Mouse (Mus musculus): ENCODE measurements at regions not wholly inside any gene's neighbourhood (a gene's known extent, or its start where the extent isn't known, plus 50 kb on each side); places are given as distances from the start of the nearest gene placed in this dataset.
"Not testable (repeated sequence)": the region's sequence is repeated elsewhere in the genome, so short reads cannot be mapped to it uniquely, and the experiment has no call there.

DNA sequence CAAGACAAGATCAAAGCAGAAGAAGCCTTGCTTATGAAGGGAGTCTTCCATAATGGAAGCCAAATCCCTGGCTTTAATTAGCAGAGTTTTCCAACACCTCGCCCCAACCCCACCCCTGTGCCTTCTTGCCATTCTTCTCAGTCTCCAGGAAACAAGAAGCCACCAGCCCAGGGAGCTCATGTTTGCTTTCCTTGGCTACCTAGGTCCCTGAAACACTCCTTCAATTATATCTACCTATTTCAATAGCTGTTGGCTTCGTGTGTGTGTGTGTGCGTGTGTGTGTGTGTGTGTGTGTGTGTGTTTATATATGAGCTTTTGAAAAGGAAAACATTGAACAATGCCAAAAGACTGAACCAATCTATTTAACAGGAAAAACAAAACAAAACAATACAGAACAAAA, 82.5 kb upstream of the Nt5e start:
- Histone ChIP-seq H3K36me3 (ENCODE audit: poor library complexity, severe bottlenecking) (no peaks in the 10 kb centered on the region), H3K9me3 (replicated peaks) (no peaks in the 10 kb centered on the region), H3K27ac (no peak overlapping the region), H3K4me3 (no peak overlapping the region), H3K4me1 (peaks cover 8% of the 10 kb centered on the region; the same call in 1 of the 2 replicates), H3K9ac (no peak overlapping the region), H3K27me3 (no peaks in the 10 kb centered on the region), H3K4me2 (no peak overlapping the region)
- WGBS = 78% methylated on average over 3 of the region's 3 CpGs
- ATAC-seq = no peak

DNA sequence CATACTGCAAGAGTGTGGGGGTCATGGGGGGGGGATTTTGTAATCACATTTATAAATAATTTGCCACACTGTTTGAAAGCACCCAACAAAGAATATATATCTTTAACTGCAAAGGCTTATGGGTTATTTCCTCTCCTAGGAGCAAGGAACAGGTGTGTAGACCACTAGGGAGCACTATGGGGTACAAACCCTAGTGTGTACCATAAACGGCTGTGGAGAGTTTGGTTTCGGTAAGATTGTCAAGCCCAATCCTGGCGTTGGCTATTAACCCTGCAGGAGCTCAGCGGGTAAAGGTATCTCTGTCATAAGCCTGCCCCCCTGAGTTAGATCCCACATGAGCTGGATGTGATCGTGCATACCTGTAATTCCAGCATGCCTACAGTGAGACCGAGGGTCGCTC, 71.0 kb upstream of the Nt5e start:
- no peaks in the 10 kb centered on the region for H3K36me3 ChIP-seq (ENCODE audit: poor library complexity, severe bottlenecking)
- no peak overlapping the region for H3K9ac ChIP-seq
- no peak overlapping the region for H3K4me2 ChIP-seq
- no peaks in the 10 kb centered on the region for H3K9me3 ChIP-seq (replicated peaks)
- H3K4me3 ChIP-seq = no peak overlapping the region
- WGBS = 79% methylated on average over 7 of the region's 7 CpGs
- H3K4me1 ChIP-seq = no peaks in the 10 kb centered on the region
- H3K27me3 ChIP-seq = no peaks in the 10 kb centered on the region
- ATAC-seq = no peak
- no peak overlapping the region for H3K27ac ChIP-seq

DNA sequence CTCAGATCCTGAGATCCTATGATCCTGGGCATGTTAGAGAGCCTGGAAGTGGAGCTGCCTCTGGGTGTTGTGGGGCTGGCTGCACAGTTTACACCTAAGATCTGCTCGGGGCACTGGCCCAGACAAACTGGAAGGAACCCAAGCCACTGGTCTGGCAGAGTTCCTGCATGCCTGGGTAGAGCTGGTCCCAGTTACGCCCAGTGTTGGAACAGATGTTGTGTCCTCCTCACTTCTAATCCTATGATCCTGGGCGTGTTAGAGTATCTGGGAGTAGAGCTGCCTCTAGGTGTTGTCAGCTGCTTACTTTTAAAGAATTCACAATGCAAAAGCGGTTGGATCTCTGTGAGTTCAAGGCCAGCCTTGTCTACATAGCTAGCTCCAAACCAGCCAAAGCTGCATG, 67.4 kb upstream of the Nt5e start:
- no peak overlapping the region for H3K4me3 ChIP-seq
- 82% methylated on average over 4 of the region's 4 CpGs for WGBS
- H3K9ac ChIP-seq = no peak overlapping the region
- no peaks in the 10 kb centered on the region for H3K9me3 ChIP-seq (replicated peaks)
- H3K27ac ChIP-seq = no peak overlapping the region
- H3K27me3 ChIP-seq = no peaks in the 10 kb centered on the region
- no peak for ATAC-seq
- H3K4me1 ChIP-seq = no peaks in the 10 kb centered on the region
- no peak overlapping the region for H3K4me2 ChIP-seq
- no peaks in the 10 kb centered on the region for H3K36me3 ChIP-seq (ENCODE audit: poor library complexity, severe bottlenecking)

DNA sequence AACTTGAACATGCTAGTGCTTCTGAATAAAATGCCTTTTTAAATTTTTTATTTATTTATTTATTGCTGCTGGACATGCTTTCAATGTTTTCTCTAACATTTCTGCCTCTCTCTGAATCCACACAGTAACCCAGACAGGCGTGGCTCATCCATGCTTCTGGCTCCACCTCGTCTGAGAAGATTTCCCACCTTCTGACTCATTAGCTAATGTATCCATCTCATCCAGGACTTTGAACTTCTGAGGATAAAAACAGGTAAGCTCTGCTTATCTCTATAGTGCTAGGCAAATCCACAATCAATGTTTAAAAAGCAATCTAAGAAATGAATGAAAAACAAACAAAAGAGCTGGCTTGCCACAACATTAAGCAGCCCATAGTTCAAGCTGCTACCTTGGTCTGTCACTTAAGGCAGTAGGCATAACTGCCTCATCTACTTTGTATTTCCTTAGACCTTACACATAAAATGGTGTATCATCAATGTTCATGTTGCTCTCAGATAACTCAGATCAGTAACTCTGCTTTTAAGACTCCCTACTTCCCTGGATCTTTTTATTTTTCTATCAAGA, 66.8 kb upstream of the Nt5e start:
- WGBS = 78% methylated on average over 2 of the region's 2 CpGs
- no peak overlapping the region for H3K9ac ChIP-seq
- H3K9me3 ChIP-seq (replicated peaks) = no peaks in the 10 kb centered on the region
- H3K4me3 ChIP-seq = no peak overlapping the region
- no peaks in the 10 kb centered on the region for H3K4me1 ChIP-seq
- H3K27ac ChIP-seq = no peak overlapping the region
- no peaks in the 10 kb centered on the region for H3K27me3 ChIP-seq
- no peak overlapping the region for H3K4me2 ChIP-seq
- no peak for ATAC-seq
- no peaks in the 10 kb centered on the region for H3K36me3 ChIP-seq (ENCODE audit: poor library complexity, severe bottlenecking)

DNA sequence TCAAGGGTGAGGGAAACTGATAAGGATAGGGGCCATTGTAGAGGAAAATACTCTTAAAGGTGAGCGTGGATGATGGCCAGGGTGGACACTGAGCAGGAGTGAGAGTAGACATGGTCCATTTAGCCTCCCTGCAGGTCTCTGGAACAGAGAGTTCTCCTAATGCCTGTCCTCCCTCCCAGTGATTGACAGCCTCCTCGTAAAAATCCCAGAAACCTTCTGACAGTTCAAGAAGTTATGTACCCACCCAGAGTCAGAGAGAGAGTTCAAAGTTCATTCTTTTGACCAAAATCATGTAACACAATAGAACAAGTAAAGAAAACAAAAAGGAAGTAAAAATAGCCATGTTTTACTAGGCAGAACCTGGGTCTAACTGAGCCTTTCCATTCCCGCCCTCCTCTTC, 64.5 kb upstream of the Nt5e start:
- Histone ChIP-seq H3K4me2 (no peak overlapping the region), H3K4me1 (no peaks in the 10 kb centered on the region), H3K27ac (no peak overlapping the region), H3K36me3 (ENCODE audit: poor library complexity, severe bottlenecking) (no peaks in the 10 kb centered on the region), H3K27me3 (no peaks in the 10 kb centered on the region), H3K9ac (no peak overlapping the region), H3K9me3 (replicated peaks) (no peaks in the 10 kb centered on the region), H3K4me3 (no peak overlapping the region)
- 74% methylated on average over 3 of the region's 3 CpGs for WGBS
- no peak for ATAC-seq

DNA sequence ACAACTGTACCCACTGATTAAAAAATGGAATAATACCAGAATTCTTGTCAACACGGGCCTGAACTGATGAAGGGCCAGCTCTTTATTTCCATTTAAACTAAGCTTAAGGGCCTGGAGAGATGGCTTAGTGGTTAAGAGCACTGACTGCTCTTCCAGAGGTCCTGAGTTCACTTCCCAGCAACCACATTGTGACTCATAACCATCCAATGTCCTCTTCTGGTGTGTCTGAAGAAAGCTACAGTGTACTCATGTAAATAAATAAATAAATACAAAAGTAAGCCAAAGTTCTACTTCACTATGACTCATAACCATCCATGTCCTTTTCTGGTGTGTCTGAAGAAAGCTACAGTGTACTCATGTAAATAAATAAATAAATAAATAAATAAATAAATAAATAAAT, 60.7 kb upstream of the Nt5e start:
- H3K4me3 ChIP-seq; H3K4me1 ChIP-seq; H3K9ac ChIP-seq; H3K36me3 ChIP-seq (ENCODE audit: poor library complexity, severe bottlenecking); ATAC-seq; H3K9me3 ChIP-seq (replicated peaks); H3K27me3 ChIP-seq; H3K4me2 ChIP-seq; H3K27ac ChIP-seq: not testable (repeated sequence)
- WGBS = 93% methylated on average over 1 of the region's 1 CpGs

DNA sequence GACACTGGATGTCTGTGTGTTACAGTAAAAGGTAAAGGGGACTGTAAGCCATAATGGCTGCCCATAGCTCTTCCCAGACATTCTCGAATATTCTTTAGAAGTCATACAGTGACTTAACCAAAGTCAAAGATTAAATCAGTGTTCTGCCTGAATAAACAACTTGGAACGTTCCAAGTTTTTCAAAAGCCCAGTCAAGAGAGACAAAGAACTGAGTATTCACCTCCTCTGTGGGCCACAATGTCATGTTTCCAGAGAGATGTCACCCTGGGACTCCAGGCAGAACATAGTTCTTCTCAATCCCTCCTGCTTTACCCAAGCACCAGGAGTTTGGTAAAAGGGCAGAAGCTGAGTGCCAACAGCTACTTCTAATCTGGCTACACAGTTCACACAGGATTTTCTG, 58.2 kb upstream of the Nt5e start:
- Histone ChIP-seq H3K27me3 (no peaks in the 10 kb centered on the region), H3K9me3 (replicated peaks) (no peaks in the 10 kb centered on the region), H3K27ac (no peak overlapping the region), H3K36me3 (ENCODE audit: poor library complexity, severe bottlenecking) (no peaks in the 10 kb centered on the region), H3K4me2 (no peak overlapping the region), H3K4me3 (no peak overlapping the region), H3K9ac (no peak overlapping the region), H3K4me1 (no peaks in the 10 kb centered on the region)
- no peak for ATAC-seq
- WGBS = 76% methylated on average over 2 of the region's 2 CpGs

DNA sequence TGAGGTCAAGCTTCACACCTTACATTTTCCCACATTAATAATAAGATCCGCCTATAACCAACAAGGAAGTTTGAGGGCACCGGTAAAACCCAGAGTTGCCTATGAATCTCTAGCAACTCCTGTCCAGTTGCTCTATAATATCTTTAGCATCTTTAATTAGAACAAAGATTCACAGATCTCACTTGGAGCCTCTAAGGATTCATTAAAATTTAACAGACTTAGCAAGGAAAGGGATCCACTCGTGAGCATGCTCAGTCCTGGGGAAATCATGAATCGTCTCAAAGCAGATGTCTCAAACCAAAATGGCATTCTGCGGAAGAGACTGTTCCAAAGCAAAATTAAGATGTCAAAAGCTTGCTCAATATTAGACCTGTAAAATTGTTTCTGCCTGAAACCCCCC, 57.8 kb upstream of the Nt5e start:
- Histone ChIP-seq H3K9me3 (replicated peaks) (no peaks in the 10 kb centered on the region), H3K4me2 (no peak overlapping the region), H3K4me1 (no peaks in the 10 kb centered on the region), H3K4me3 (no peak overlapping the region), H3K36me3 (ENCODE audit: poor library complexity, severe bottlenecking) (no peaks in the 10 kb centered on the region), H3K9ac (no peak overlapping the region), H3K27ac (no peak overlapping the region), H3K27me3 (no peaks in the 10 kb centered on the region)
- ATAC-seq = no peak
- 93% methylated on average over 5 of the region's 5 CpGs for WGBS

DNA sequence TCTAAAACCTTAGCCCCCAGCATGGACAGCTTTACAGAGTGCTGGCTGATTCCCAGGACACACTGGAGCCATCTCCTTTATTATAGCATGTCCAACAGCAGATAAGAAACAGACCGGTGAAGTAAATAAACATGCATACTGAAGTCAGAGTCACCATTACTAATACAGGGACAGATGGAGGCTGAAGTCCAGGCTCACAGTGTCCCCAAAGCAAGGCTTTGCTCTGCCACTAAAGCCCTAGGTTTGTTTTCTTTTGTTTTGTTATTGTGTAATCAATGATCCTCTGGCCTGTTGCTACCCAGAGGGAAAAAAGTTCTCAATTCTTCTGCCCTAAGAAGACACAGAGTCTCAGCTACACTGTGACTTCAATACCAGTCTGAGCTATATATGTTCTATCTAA, 56.2 kb upstream of the Nt5e start:
- H3K4me3 ChIP-seq = no peak overlapping the region
- no peak overlapping the region for H3K27ac ChIP-seq
- H3K9me3 ChIP-seq (replicated peaks) = no peaks in the 10 kb centered on the region
- no peaks in the 10 kb centered on the region for H3K4me1 ChIP-seq
- H3K36me3 ChIP-seq (ENCODE audit: poor library complexity, severe bottlenecking) = no peaks in the 10 kb centered on the region
- H3K4me2 ChIP-seq = no peak overlapping the region
- ATAC-seq = no peak
- WGBS = 97% methylated on average over 1 of the region's 1 CpGs
- no peak overlapping the region for H3K9ac ChIP-seq
- H3K27me3 ChIP-seq = no peaks in the 10 kb centered on the region

DNA sequence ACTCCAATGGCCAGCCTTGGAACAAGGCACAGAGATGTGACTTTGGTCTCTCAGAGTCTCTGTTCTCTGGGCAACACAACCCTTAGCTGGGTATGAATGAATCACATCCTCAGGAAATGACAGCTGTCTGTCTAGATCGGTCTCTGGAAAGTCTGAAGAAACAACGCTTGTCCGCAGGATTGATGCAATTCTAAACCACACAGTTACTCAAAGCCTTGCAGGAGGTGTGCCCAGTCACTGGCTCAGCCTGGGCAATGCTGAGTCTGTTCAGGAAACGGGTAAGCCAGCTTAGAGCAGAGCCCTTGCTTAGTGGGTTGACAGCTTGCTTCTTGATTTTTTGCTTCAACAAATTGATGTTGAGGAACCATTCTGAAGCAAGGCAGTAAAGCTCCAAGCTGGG, 53.7 kb upstream of the Nt5e start:
- 87% methylated on average over 4 of the region's 4 CpGs for WGBS
- Histone ChIP-seq H3K27me3 (no peaks in the 10 kb centered on the region), H3K36me3 (ENCODE audit: poor library complexity, severe bottlenecking) (no peaks in the 10 kb centered on the region), H3K9ac (no peak overlapping the region), H3K27ac (no peak overlapping the region), H3K4me1 (no peaks in the 10 kb centered on the region), H3K9me3 (replicated peaks) (no peaks in the 10 kb centered on the region), H3K4me3 (no peak overlapping the region), H3K4me2 (no peak overlapping the region)
- no peak for ATAC-seq

DNA sequence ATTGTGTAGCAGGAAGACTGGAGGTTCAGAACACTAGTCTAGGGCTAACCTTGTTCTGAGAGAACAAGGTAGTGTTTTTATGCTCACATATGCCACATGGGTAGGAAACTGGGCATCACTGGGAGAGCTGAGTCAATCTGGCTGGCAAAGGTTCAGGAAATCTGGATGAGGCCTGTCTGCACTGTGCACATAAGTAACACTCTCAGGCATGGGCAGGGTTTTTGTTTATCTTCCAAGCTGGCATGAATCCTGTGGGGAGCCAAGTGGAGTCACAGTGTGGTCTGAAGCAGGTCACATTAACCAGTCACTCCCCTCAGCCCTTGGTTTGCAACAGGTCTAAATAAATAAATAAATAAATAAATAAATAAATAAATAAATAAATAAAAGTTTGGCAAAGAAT, 53.0 kb upstream of the Nt5e start:
- Histone ChIP-seq H3K27ac (no peak overlapping the region), H3K9me3 (replicated peaks) (no peaks in the 10 kb centered on the region), H3K9ac (no peak overlapping the region), H3K4me3 (no peak overlapping the region), H3K36me3 (ENCODE audit: poor library complexity, severe bottlenecking) (no peaks in the 10 kb centered on the region), H3K4me1 (no peaks in the 10 kb centered on the region), H3K27me3 (no peaks in the 10 kb centered on the region), H3K4me2 (no peak overlapping the region)
- ATAC-seq = no peak

DNA sequence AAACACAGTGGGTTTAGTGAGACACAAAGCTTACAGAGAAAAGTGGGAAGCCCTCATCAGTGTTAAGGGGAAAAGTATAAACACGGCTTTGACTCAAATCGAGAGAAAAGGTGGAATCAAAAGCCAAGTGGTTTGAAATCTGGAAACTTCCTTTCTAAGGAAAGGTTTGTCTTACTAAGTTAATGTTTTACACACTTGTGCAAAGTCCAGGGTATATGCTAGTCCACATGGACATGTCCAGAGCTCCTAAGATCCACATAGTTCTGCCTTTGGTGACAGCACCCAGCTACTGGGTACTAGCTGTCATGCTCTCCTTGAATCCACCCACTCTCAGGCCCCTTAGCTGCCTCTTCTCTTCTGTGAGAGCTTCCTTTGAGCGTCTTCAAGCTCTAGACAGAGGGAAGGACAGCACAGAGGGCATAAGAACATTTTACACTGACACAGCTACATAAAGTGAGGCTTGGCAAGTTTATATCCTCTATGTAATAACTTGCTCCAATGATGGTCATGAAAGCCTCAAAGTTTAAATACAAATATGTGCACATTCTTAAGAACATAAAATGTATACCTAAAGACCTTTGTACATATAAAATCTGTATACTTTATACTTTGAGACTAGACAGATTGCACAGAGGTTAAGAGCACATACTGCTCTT, 52.2 kb upstream of the Nt5e start:
- H3K4me1 ChIP-seq = no peaks in the 10 kb centered on the region
- H3K4me3 ChIP-seq = no peak overlapping the region
- H3K9ac ChIP-seq = no peak overlapping the region
- WGBS = 81% methylated on average over 3 of the region's 3 CpGs
- no peak overlapping the region for H3K27ac ChIP-seq
- no peak for ATAC-seq
- H3K9me3 ChIP-seq (replicated peaks) = no peaks in the 10 kb centered on the region
- no peaks in the 10 kb centered on the region for H3K27me3 ChIP-seq
- no peaks in the 10 kb centered on the region for H3K36me3 ChIP-seq (ENCODE audit: poor library complexity, severe bottlenecking)
- H3K4me2 ChIP-seq = no peak overlapping the region

DNA sequence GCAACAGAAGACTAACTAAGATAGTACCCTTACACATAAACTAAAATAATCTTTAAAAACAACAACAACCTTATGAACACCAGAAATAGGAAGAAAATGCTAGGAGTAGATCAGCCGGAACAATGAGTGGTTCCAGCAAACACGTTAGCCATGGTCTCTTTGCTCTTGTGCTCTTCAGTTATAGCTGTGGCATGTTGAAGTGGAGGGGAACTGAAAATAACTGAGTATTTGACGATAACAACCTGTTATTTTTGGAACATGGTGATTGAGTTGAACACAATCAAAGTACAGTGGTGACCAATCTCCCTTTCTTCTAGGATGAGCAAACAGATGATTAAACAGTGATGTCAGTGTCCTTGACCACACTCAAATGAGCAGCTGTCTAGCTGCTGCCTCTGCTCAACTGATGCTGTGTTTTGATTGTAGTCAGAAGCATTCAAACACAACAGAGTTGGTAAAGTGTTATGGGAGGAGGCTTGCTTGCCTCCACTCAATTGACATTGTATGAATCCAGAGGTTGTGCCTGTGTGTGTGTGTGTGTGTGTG, 50.9 kb upstream of the Nt5e start:
- Histone ChIP-seq H3K27ac (no peak overlapping the region), H3K36me3 (ENCODE audit: poor library complexity, severe bottlenecking) (no peaks in the 10 kb centered on the region), H3K4me1 (no peaks in the 10 kb centered on the region), H3K9ac (no peak overlapping the region), H3K9me3 (replicated peaks) (no peaks in the 10 kb centered on the region), H3K4me2 (no peak overlapping the region), H3K27me3 (no peaks in the 10 kb centered on the region), H3K4me3 (no peak overlapping the region)
- ATAC-seq = no peak
- 82% methylated on average over 3 of the region's 3 CpGs for WGBS

Data from forebrain, embryonic 13.5 days (tissue).